Mouse (Mus musculus) C2C12 (cell line): ENCODE data around the gene Hat1. TPM values are rescaled to one million over a fixed set of nuclear protein-coding genes. Genes with fewer than 3 reads are reported as not detected.

Experiments
- H3K27me3 ChIP-seq: one replicate; pipeline ENCODE4 v1.6.1; 2011; ENCODE audit not compliant: control insufficient read depth, insufficient read depth, insufficient read length
- H3K36me3 ChIP-seq: one replicate; pipeline ENCODE4 v1.6.1; 2011; ENCODE audit not compliant: control insufficient read depth, insufficient read depth
- H3K4me3 ChIP-seq: one replicate; pipeline ENCODE4 v1.5.1; 2011; ENCODE audit warnings: mild to moderate bottlenecking, control low read depth; ENCODE audit not compliant: poor library complexity, insufficient read depth, severe bottlenecking
- H3K79me2 ChIP-seq: one replicate; pipeline ENCODE4 v1.6.1; 2011; ENCODE audit not compliant: control insufficient read depth, insufficient read depth
- H3K79me3 ChIP-seq: one replicate; pipeline ENCODE4 v1.6.1; 2011; ENCODE audit warnings: low read depth, control low read depth
- H3ac ChIP-seq: one replicate; pipeline ENCODE3; 2011; ENCODE audit warnings: low read depth; ENCODE audit not compliant: control insufficient read depth, insufficient read length
- CEBPB ChIP-seq: IDR thresholded peaks from one replicate; pipeline ENCODE4 v1.6.1; 2011; ENCODE audit warnings: low read depth, mild to moderate bottlenecking, control low read depth, moderate library complexity
- CTCF ChIP-seq: IDR thresholded peaks from one replicate; pipeline ENCODE4 v1.5.1; 2011; ENCODE audit not compliant: control insufficient read depth, insufficient read depth, insufficient read length
- FOSL1 ChIP-seq: IDR thresholded peaks from one replicate; pipeline ENCODE4 v1.8.0; 2011; ENCODE audit warnings: mild to moderate bottlenecking, low read length; ENCODE audit not compliant: poor library complexity, insufficient read depth, severe bottlenecking
- MAX ChIP-seq: IDR thresholded peaks from one replicate; pipeline ENCODE4 v1.6.1; 2011; ENCODE audit warnings: mild to moderate bottlenecking, control low read depth
- MYOD1 ChIP-seq: IDR thresholded peaks from one replicate; pipeline ENCODE4 v1.6.1; 2011; ENCODE audit warnings: low read depth; ENCODE audit not compliant: control insufficient read depth, insufficient read length
- MYOG ChIP-seq: IDR thresholded peaks from one replicate; pipeline ENCODE4 v1.6.1; 2011; ENCODE audit not compliant: control insufficient read depth, insufficient read length; ENCODE audit errors: extremely low read depth
- USF1 ChIP-seq: IDR thresholded peaks from one replicate; pipeline ENCODE4 v1.6.1; 2011; ENCODE audit warnings: low read depth, mild to moderate bottlenecking, control low read depth, moderate library complexity
- polyA plus RNA-seq: library from polyadenylated mRNA; unstranded; fragments of >200 nt; fragmentation: generic; extraction: Trizol; gene quantifications from one replicate; pipeline ENCODE4 v1.2.1, GENCODE M21; 2012; ENCODE audit warnings: missing spikeins

Gene Hat1
- polyA plus RNA-seq, 1 experiment = 46.6 TPM

DNA sequence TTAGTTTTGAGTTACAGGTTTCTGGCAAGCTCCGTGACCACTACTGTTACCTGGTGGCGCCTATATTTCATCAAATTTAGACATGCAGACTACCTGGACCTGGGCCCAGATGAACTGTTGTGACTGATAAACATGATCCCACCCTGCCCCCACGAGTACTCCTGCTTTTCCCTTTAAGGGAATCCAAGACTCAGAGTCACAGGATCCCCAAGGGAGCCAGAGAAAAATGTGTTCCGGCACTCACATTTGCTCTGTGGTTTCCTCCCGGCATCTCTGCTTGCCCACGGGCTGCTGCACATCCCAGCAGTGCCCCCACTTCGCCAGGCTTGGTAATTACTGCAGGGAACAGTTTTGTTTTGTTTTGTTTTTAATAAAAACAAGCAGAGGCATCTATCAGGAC is 85.6 kb downstream of the Hat1 start:
- Histone ChIP-seq H3K79me3 (no peaks in the 10 kb centered on the region), H3K36me3 (no peaks in the 10 kb centered on the region), H3ac (no peak overlapping the region), H3K27me3 (no peaks in the 10 kb centered on the region), H3K79me2 (no peaks in the 10 kb centered on the region), H3K4me3 (no peak overlapping the region)
- no peak for TF ChIP-seq MYOG
- peak; percentile 10 for TF ChIP-seq MYOD1

DNA sequence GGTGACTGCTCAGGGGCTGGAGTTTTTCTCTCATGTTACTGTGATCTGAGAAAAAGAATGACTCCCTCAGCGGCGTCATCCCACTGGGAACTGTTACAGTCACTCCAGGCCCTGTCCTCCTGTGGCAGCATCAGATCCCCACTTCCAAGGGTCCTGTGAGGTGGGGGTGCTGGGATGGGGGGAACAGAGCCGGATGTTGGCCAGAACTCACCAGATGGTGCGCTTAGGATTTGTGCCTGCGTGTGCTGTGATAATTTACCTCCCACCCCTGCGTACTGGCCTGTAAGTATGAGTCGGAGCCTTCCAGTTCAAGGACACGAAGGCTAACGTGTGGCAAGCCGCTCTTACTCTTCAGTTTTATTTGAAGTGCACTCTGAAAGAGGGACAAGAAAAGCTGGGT is 86.6 kb downstream of the Hat1 start:
- Histone ChIP-seq H3K79me2 (no peaks in the 10 kb centered on the region), H3K27me3 (no peaks in the 10 kb centered on the region), H3K79me3 (no peaks in the 10 kb centered on the region), H3K4me3 (no peak overlapping the region), H3ac (no peak overlapping the region), H3K36me3 (no peaks in the 10 kb centered on the region)
- TF ChIP-seq MYOG = no peak
- TF ChIP-seq CEBPB = no peak
- no peak for TF ChIP-seq USF1

DNA sequence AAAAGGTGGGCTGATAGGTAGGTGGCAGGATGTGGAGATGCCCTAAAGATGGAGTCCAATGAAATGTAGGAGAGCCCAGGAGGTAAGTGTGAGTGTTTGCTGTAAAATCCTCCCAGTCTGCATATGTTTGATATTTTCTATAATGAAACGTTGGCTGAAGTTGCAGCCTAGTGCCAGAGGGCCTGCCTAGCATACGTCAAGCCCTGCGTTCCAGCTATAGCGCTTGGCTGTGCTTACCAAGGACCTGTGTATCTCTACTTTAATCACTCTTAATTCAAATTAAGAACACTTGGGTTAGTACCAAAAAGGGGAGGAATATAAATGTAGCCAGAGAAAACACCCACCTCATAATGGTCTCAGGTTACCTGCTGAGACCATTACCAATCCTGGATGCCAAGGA is 87.0 kb downstream of the Hat1 start:
- Histone ChIP-seq H3K36me3 (no peaks in the 10 kb centered on the region), H3ac (no peak overlapping the region), H3K27me3 (no peaks in the 10 kb centered on the region), H3K79me2 (no peaks in the 10 kb centered on the region), H3K4me3 (no peak overlapping the region), H3K79me3 (no peaks in the 10 kb centered on the region)
- TF ChIP-seq CEBPB (no peak), MYOD1 (no peak), USF1 (no peak), CTCF (no peak), MAX (no peak), MYOG (no peak)

DNA sequence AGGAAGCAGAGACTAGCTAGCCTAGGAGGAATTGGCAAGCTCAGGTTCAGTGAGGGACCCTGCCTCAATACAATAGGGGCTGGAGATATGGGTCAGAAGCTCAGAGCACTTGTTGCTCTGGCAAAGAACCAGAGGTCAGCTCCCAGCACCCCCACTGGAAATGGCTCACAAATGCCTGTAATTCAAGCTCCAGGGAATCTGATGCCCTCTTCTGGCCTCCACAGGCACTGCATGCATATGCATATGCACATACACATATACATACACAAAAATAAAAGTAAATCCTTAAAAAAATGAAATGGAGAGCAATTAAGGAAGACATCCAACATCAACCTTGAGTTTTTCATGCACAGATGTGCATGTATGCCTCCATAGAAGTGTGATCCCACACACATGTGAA is 89.0 kb downstream of the Hat1 start:
- H3K4me3 ChIP-seq = no peak overlapping the region
- H3K27me3 ChIP-seq = no peaks in the 10 kb centered on the region
- no peaks in the 10 kb centered on the region for H3K36me3 ChIP-seq
- H3K79me2 ChIP-seq = no peaks in the 10 kb centered on the region
- H3K79me3 ChIP-seq = no peaks in the 10 kb centered on the region
- TF ChIP-seq MAX (no peak), CEBPB (no peak), CTCF (no peak), MYOG (no peak), MYOD1 (no peak), FOSL1 (no peak)
- H3ac ChIP-seq = no peak overlapping the region

DNA sequence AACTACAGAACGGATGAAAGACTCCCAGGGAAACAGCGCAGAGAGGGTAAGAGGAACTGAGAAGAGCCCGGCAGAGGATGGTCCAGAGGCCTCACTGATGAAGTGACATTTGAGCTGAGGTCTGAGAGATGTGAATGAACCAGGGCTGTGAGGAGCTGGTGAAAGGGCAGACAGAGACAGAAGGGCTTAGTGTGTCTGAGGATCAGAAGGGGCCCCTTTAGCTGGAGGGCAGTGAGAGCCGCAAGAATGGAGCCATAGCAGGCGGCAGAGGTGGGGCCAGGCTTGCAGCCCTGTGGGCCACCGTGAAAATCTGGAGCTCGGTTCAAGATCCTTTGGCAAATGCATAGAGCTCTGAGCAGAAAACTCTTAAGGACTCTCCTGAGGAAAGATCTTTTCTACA is 91.2 kb downstream of the Hat1 start:
- H3K36me3 ChIP-seq = no peaks in the 10 kb centered on the region
- H3ac ChIP-seq = no peak overlapping the region
- H3K27me3 ChIP-seq = no peaks in the 10 kb centered on the region
- no peak overlapping the region for H3K4me3 ChIP-seq
- TF ChIP-seq MAX (no peak), CTCF (no peak), USF1 (no peak), FOSL1 (no peak), MYOD1 (no peak), CEBPB (no peak), MYOG (no peak)
- no peaks in the 10 kb centered on the region for H3K79me2 ChIP-seq
- H3K79me3 ChIP-seq = no peaks in the 10 kb centered on the region

DNA sequence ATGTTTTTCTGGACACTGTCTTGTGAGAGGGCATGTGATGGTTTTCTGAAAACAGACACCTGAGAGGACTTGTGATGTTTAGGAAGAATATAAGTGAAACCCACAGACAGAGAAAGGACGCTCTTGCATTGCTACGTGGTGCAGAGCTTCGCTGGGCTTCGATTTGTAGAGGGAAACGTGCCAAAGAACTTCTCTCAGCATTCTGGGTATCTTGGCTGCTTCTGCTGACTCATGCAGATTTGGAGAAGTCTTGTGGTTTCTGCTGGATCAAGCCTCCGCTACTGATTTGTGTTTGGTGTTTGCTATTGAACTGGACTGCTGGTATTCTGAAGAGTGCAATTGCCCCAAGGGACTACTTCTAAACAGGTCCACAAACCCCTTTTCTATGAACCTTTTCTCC is 93.1 kb downstream of the Hat1 start:
- no peaks in the 10 kb centered on the region for H3K27me3 ChIP-seq
- H3K4me3 ChIP-seq = no peak overlapping the region
- TF ChIP-seq MYOD1 (no peak), USF1 (no peak), CTCF (no peak), FOSL1 (no peak), MYOG (no peak), CEBPB (no peak), MAX (no peak)
- no peak overlapping the region for H3ac ChIP-seq
- no peaks in the 10 kb centered on the region for H3K79me2 ChIP-seq
- H3K79me3 ChIP-seq = no peaks in the 10 kb centered on the region
- no peaks in the 10 kb centered on the region for H3K36me3 ChIP-seq
